Mouse (Mus musculus): Measurements from ENCODE around the gene Col17a1. TPM values are rescaled to one million over a fixed set of nuclear protein-coding genes. Genes with fewer than 3 reads are reported as not detected.

Gene Col17a1
- 0.61 and 1.1 TPM in 2 replicates for polyA plus RNA-seq (2014; fragmentation: Nextera tagmentation; extraction: Ambion mirVana)

DNA sequence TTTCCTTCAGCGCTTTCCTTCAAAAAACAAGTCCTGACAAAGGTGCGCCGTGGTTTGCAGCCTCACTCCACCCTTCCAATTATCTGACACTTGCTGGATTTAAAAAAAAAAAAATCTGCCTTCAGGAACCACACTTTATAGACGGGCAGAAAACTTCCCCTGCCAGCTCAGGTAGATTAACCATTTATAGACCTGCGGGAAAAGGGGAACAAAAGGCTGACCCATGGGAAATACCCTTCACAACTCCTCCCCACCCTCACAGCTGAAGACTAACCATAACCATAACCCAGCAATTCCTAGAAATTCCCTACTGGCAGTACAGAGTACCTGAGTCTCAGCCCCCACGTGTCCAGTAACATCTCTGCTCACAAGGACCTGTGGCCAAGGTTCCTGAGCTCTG is at the start of gene Col17a1:
Col17a1 (minus strand) TSS at position 101 of the 400 bp plus-strand sequence.
- H3K36me3 ChIP-seq (ENCODE audit: control insufficient read depth, insufficient read depth, low read length), result no peaks in the 10 kb centered on the region
- ATAC-seq (replicated peaks; ENCODE audit: low FRiP score) (no peak), DNase-seq (ENCODE audit: low spot score) (no peak)
- H3K4me3 ChIP-seq (ENCODE audit: low read depth, low read length), result no peak within 1 kb of the TSS
- no peaks in the 10 kb centered on the region for H3K9me3 ChIP-seq (ENCODE audit: control insufficient read depth, low read length)
- no peak within 1 kb of the TSS for H3K27ac ChIP-seq (ENCODE audit: low read depth, low read length)
- WGBS, result 79% methylated on average over 6 of the region's 6 CpGs
- no peaks in the 10 kb centered on the region for H3K27me3 ChIP-seq (ENCODE audit: control insufficient read depth, insufficient read depth, low read length)
- H3K4me2 ChIP-seq (ENCODE audit: low read depth, low read length, severe bottlenecking), result no peak within 1 kb of the TSS
- H3K9ac ChIP-seq (ENCODE audit: low read length), result no peak within 1 kb of the TSS
- no peaks in the 10 kb centered on the region; the same call in 1 of the 2 replicates for H3K4me1 ChIP-seq (replicated peaks; ENCODE audit: control insufficient read depth, insufficient read depth, low read length)

- peak overlapping the region; percentile 53 for H3K4me2 ChIP-seq (ENCODE audit: low read depth, low read length, severe bottlenecking)
- H3K9ac ChIP-seq (ENCODE audit: low read length), result peak overlapping the region; percentile 69
- peaks cover 7% of the 10 kb centered on the region; the same call in 1 of the 2 replicates for H3K36me3 ChIP-seq (ENCODE audit: control insufficient read depth, insufficient read depth, low read length)
- peak; percentile 88 for DNase-seq (ENCODE audit: low spot score)
- peak overlapping the region; percentile 90 for H3K27ac ChIP-seq (ENCODE audit: low read depth, low read length)
- 0 out of 2 replicates have a peak, but pooled peaks have one; percentile 21 for ATAC-seq (replicated peaks; ENCODE audit: low FRiP score)
- H3K27me3 ChIP-seq (ENCODE audit: control insufficient read depth, insufficient read depth, low read length), result no peaks in the 10 kb centered on the region
- H3K4me1 ChIP-seq (replicated peaks; ENCODE audit: control insufficient read depth, insufficient read depth, low read length), result 0 out of 2 replicates have a peak, but pooled peaks cover 7% of the 10 kb centered on the region
- H3K4me3 ChIP-seq (ENCODE audit: low read depth, low read length), result peak overlapping the region; percentile 74
- 2% methylated on average over 15 of the region's 15 CpGs for WGBS
- H3K9me3 ChIP-seq (ENCODE audit: control insufficient read depth, low read length), result no peaks in the 10 kb centered on the region
These were observed 40.0 kb upstream of the Col17a1 start for GRCm38 (mm10) chr19:47731931-47732330.

DNA sequence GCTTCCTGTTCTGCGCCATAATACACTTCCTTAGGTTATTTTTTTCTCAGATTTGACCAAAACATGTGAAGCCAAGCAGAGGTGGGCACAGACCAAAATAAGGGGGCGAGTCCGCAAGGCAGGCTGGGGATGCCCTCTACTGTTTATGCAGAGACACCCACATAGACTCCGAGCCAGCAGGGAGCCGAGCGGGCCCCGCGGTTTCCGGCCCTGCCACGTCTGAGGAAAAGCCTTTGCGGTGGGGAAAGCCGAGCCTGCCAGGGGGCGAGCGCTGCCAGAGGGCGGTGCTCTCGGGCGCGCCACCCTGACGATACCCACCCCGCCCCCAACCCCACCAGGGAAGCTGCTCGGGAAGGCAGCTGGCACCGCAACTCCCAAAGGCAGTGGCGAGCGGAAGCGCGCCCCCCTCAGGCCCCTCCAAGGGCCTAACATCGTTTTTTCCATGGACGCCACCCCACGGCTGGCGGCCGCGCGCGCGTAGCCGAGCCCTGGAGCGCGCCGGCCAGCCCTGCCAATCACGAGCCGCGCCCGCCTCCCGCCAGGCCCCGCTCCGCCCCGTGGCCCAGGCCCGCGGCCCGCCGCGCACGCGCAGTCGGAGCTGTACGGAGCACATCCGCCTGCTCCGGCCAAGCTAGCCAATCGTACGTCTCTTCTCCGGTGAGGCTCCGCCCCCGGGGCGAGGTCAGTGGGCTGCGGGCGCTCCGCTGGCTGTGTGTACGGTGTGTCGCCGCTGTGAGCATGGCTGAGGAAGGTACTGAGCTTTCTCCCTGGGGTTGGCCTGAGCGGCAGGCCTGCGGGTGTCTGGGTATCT is 39.4 kb upstream of the Col17a1 start, which contains the start of gene Sfr1:
Sfr1 (plus strand) TSS at position 612 of the 811 bp plus-strand sequence.
- H3K9ac ChIP-seq (ENCODE audit: low read length), result peak within 1 kb of the TSS; percentile 69
- ATAC-seq (replicated peaks; ENCODE audit: low FRiP score), result peak; percentile 97
- peak within 1 kb of the TSS; percentile 93 for H3K27ac ChIP-seq (ENCODE audit: low read depth, low read length)
- H3K9me3 ChIP-seq (ENCODE audit: control insufficient read depth, low read length), result no peaks in the 10 kb centered on the region
- H3K4me2 ChIP-seq (ENCODE audit: low read depth, low read length, severe bottlenecking), result peak within 1 kb of the TSS; percentile 73
- peak within 1 kb of the TSS; percentile 74 for H3K4me3 ChIP-seq (ENCODE audit: low read depth, low read length)
- H3K4me1 ChIP-seq (replicated peaks; ENCODE audit: control insufficient read depth, insufficient read depth, low read length), result 0 out of 2 replicates have a peak, but pooled peaks cover 7% of the 10 kb centered on the region
- peak; percentile 100 for DNase-seq (ENCODE audit: low spot score)
- peaks cover 7% of the 10 kb centered on the region; the same call in 1 of the 2 replicates for H3K36me3 ChIP-seq (ENCODE audit: control insufficient read depth, insufficient read depth, low read length)
- no peaks in the 10 kb centered on the region for H3K27me3 ChIP-seq (ENCODE audit: control insufficient read depth, insufficient read depth, low read length)
- WGBS, result under 1% methylated on average over 62 of the region's 72 CpGs

DNA sequence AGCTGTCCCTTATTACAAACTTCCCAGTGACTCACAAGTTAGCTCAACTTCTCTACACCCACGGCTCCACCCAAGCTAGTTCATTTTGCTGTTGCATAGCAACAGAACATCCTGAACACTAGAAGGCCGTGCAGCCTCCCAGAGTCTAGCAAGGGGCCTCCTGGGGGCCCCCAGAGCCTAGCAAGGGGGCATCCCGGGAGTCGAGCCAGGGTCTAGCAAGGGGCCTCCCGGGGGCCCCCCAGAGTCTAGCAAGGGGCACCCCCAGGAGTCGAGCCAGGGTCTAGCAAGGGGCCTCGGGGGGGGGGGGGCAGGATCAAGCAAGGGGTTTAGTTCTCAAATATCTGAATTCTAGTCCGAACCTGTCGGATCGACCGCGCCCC is 38.8 kb upstream of the Col17a1 start:
- Histone ChIP-seq H3K36me3 (ENCODE audit: control insufficient read depth, insufficient read depth, low read length) (peaks cover 6% of the 10 kb centered on the region; the same call in 1 of the 2 replicates), H3K27ac (ENCODE audit: low read depth, low read length) (peak overlapping the region; percentile 93), H3K9ac (ENCODE audit: low read length) (peak overlapping the region; percentile 68), H3K27me3 (ENCODE audit: control insufficient read depth, insufficient read depth, low read length) (no peaks in the 10 kb centered on the region), H3K4me2 (ENCODE audit: low read depth, low read length, severe bottlenecking) (peak overlapping the region; percentile 73), H3K4me1 (replicated peaks; ENCODE audit: control insufficient read depth, insufficient read depth, low read length) (0 out of 2 replicates have a peak, but pooled peaks cover 7% of the 10 kb centered on the region), H3K4me3 (ENCODE audit: low read depth, low read length) (peak overlapping the region; percentile 74), H3K9me3 (ENCODE audit: control insufficient read depth, low read length) (no peaks in the 10 kb centered on the region)
- ATAC-seq (replicated peaks; ENCODE audit: low FRiP score), result peak; percentile 84
- 0% methylated on average over 12 of the region's 12 CpGs for WGBS
- DNase-seq (ENCODE audit: low spot score), result peak; percentile 91

DNA sequence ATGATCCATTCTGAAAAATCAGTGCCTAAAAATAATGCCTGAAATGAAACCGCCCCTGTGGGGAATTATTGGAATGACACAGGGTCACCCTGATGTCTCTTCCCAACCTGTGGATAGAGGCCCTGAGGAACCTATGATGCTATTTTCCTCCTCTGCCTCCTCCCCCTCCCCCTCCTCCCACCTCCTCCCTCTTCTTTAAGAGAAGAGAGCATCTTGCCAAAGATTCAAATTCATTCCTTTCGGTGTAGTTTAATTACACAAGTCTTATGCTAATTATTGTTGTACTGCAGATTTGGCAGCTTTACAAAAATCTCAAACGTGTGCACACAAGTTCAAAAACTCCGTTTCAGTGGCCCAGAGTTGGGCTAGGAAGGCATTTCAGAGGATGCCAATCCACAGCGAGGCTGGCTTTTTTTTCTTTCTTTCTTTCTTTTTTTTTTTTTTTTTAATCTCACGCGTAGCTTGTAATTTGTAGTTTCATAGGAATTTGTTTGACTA is 33.8 kb upstream of the Col17a1 start:
- 68% methylated on average over 7 of the region's 7 CpGs for WGBS

GRCm38 (mm10) chr19:47724903-47725302 is 33.0 kb upstream of the Col17a1 start:
- Histone ChIP-seq H3K27me3 (ENCODE audit: control insufficient read depth, insufficient read depth, low read length) (no peaks in the 10 kb centered on the region), H3K4me3 (ENCODE audit: low read depth, low read length) (no peak overlapping the region), H3K9me3 (ENCODE audit: control insufficient read depth, low read length) (no peaks in the 10 kb centered on the region), H3K27ac (ENCODE audit: low read depth, low read length) (no peak overlapping the region), H3K36me3 (ENCODE audit: control insufficient read depth, insufficient read depth, low read length) (no peaks in the 10 kb centered on the region), H3K9ac (ENCODE audit: low read length) (no peak overlapping the region), H3K4me1 (replicated peaks; ENCODE audit: control insufficient read depth, insufficient read depth, low read length) (0 out of 2 replicates have a peak, but pooled peaks cover 2% of the 10 kb centered on the region), H3K4me2 (ENCODE audit: low read depth, low read length, severe bottlenecking) (no peak overlapping the region)
- DNase-seq (ENCODE audit: low spot score) (no peak), ATAC-seq (replicated peaks; ENCODE audit: low FRiP score) (no peak)
- 91% methylated on average over 4 of the region's 4 CpGs for WGBS

More for the DNA sequence above, 33.8 kb upstream of the Col17a1 start:
- Histone ChIP-seq H3K27ac (ENCODE audit: low read depth, low read length) (no peak overlapping the region), H3K9me3 (ENCODE audit: control insufficient read depth, low read length) (no peaks in the 10 kb centered on the region), H3K4me2 (ENCODE audit: low read depth, low read length, severe bottlenecking) (no peak overlapping the region), H3K36me3 (ENCODE audit: control insufficient read depth, insufficient read depth, low read length) (no peaks in the 10 kb centered on the region), H3K4me1 (replicated peaks; ENCODE audit: control insufficient read depth, insufficient read depth, low read length) (0 out of 2 replicates have a peak, but pooled peaks cover 7% of the 10 kb centered on the region), H3K27me3 (ENCODE audit: control insufficient read depth, insufficient read depth, low read length) (no peaks in the 10 kb centered on the region), H3K9ac (ENCODE audit: low read length) (no peak overlapping the region), H3K4me3 (ENCODE audit: low read depth, low read length) (no peak overlapping the region)
- ATAC-seq (replicated peaks; ENCODE audit: low FRiP score) (no peak), DNase-seq (ENCODE audit: low spot score) (no peak)

GRCm38 (mm10) chr19:47722471-47722870 is 30.6 kb upstream of the Col17a1 start:
- Histone ChIP-seq H3K27ac (ENCODE audit: low read depth, low read length) (no peak overlapping the region), H3K4me3 (ENCODE audit: low read depth, low read length) (no peak overlapping the region), H3K9me3 (ENCODE audit: control insufficient read depth, low read length) (no peaks in the 10 kb centered on the region), H3K36me3 (ENCODE audit: control insufficient read depth, insufficient read depth, low read length) (no peaks in the 10 kb centered on the region), H3K27me3 (ENCODE audit: control insufficient read depth, insufficient read depth, low read length) (no peaks in the 10 kb centered on the region), H3K4me1 (replicated peaks; ENCODE audit: control insufficient read depth, insufficient read depth, low read length) (no peaks in the 10 kb centered on the region), H3K9ac (ENCODE audit: low read length) (no peak overlapping the region), H3K4me2 (ENCODE audit: low read depth, low read length, severe bottlenecking) (no peak overlapping the region)
- 90% methylated on average over 6 of the region's 6 CpGs for WGBS
- ATAC-seq (replicated peaks; ENCODE audit: low FRiP score) (no peak), DNase-seq (ENCODE audit: low spot score) (no peak)

DNA sequence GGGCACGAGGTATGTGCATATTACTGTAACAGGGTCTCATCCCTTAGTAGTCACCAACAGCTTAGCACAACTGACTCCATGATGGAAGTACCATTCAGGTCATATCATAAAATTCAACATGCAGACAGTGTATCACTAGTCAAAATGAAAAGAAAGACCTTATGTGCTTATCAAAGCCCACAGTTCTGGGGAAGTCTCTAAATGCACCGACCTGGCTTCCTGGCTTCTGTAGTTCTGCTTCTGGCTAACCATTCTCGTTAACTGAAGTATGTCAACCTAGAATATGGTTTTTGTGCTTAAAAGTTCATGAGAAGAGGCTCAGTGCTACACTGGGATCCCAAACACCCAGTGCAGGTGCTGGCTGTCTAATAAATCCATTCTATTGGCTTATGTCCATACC is 27.3 kb upstream of the Col17a1 start:
- H3K4me3 ChIP-seq (ENCODE audit: low read depth, low read length), result no peak overlapping the region
- no peak overlapping the region for H3K27ac ChIP-seq (ENCODE audit: low read depth, low read length)
- DNase-seq (ENCODE audit: low spot score) (no peak), ATAC-seq (replicated peaks; ENCODE audit: low FRiP score) (no peak)
- no peaks in the 10 kb centered on the region for H3K36me3 ChIP-seq (ENCODE audit: control insufficient read depth, insufficient read depth, low read length)
- H3K27me3 ChIP-seq (ENCODE audit: control insufficient read depth, insufficient read depth, low read length), result no peaks in the 10 kb centered on the region
- H3K9me3 ChIP-seq (ENCODE audit: control insufficient read depth, low read length), result no peaks in the 10 kb centered on the region; the same call in 1 of the 2 replicates
- H3K4me1 ChIP-seq (replicated peaks; ENCODE audit: control insufficient read depth, insufficient read depth, low read length), result no peaks in the 10 kb centered on the region
- 90% methylated on average over 3 of the region's 3 CpGs for WGBS
- H3K9ac ChIP-seq (ENCODE audit: low read length), result no peak overlapping the region
- H3K4me2 ChIP-seq (ENCODE audit: low read depth, low read length, severe bottlenecking), result no peak overlapping the region
